Mouse (Mus musculus): ENCODE data around the gene Cenpm. TPM values are rescaled to one million over a fixed set of nuclear protein-coding genes. Genes with fewer than 3 reads are reported as not detected.
A peak's percentile ranks its signal among the peaks of the same experiment; 100 is the strongest.

Cenpm gene
- 10.7 and 11.0 TPM in 2 replicates for total RNA-seq (2015; ENCODE audit: low replicate concordance)
- 2.3 and 7.2 TPM in 2 replicates for total RNA-seq (2017; ENCODE audit: low replicate concordance)

DNA sequence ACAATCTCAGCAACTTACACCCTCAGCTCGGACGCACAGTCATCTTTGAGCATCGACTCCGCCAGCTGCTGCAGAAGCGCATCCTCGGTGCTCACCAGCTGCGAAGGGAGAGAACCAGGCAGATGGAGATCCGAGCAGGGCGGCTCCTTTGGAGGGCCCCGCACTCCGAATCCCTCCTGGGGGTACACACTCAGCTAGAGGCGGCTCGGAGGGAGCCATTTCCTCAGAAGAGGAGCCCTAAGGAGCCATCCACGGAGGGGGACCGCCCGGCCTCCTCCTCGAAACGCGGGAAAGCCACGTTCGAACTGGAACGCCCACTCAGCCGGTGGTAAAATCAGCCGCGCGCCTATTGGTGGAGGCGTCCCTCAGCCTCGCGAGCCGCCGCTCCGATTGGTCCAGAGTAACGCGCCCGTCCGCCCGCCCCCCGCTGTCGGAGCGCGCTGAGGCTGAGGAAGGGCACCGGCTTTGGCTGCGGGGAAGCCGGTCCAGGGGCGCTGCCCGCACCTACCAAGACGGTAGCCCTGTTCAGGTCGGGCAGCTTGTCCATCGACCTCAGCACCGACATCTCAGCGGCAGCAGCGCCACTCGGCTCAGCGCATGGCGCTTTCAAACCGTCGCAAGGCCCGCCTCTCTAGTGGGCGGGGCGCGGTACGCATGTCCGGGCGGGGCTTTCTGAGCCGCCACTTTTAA, at the start of gene Cenpm:
Gene Cenpm (minus strand): TSS at position 634 of the 690 bp plus-strand sequence.
- ATAC-seq (replicated peaks; ENCODE audit: low FRiP score, poor library complexity, severe bottlenecking) = peak; percentile 95

DNA sequence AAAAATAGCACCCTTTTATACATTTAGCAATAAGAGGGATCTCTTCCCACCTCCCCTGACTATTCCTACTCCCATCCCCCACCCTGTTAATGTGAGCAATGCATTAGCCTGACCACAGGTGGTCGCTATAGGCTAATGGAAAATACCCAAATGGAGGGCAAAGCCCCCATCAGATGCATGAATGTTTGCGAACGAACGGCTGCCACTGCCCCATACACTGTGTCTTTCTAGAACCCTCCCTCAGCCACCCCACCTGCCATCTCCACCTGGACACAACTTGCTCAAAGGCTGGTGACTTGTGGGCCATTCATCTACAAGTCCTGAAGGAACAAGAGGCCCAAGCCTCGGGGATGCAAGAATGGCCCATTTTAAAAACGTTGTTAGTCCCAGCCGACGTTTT, 49.5 kb upstream of the Cenpm start:
- ATAC-seq (replicated peaks; ENCODE audit: low FRiP score, poor library complexity, severe bottlenecking) = no peak

GRCm38 (mm10) chr15:82293271-82293711, 48.7 kb upstream of the Cenpm start:
- ATAC-seq (replicated peaks; ENCODE audit: low FRiP score, poor library complexity, severe bottlenecking) = no peak

- no peak for ATAC-seq (replicated peaks; ENCODE audit: low FRiP score, poor library complexity, severe bottlenecking)
These were observed 48.3 kb upstream of the Cenpm start for GRCm38 (mm10) chr15:82292851-82293250.

DNA sequence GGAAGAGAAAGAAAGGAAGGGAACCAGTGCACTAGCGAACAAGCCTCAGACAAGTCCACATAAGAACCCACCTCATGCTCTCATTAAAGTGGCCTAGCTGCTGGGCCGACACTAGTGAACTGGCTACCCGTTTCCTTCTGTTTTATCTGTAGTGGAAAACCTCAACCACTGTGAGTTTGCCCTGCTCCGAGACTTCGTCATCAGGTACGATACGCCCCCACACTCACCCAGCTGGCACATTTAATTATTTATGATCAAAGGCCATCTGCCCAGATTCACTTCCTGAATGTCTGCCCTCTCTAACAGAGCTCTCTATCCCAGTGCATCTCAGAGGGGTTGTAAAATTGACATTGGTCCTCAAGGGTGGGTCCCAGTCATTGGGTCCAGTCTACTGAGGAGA, 45.7 kb upstream of the Cenpm start:
- no peak for ATAC-seq (replicated peaks; ENCODE audit: low FRiP score, poor library complexity, severe bottlenecking)

DNA sequence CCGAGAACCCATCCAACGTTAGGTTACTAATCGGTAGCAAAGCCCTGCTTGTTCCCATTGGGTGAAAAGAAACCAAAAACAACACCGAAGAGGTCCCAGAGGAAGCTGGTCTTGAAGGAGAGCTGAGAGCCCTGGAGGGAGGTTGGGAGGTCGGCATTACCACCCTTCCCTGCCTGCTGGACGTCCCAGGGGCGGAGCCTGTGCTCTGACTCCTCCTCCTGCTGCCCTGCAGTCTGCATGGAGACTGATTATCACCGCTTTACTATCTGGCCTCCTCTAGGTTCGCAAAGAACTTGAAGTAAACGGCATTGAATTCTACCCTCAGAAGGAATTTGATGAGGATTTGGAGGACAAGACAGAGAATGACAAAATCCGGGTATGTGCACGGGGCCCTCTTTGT, 41.6 kb upstream of the Cenpm start:
- ATAC-seq (replicated peaks; ENCODE audit: low FRiP score, poor library complexity, severe bottlenecking) = peak; percentile 60

- no peak for ATAC-seq (replicated peaks; ENCODE audit: low FRiP score, poor library complexity, severe bottlenecking)
These were observed 36.1 kb upstream of the Cenpm start for GRCm38 (mm10) chr15:82280638-82281037.

- no peak for ATAC-seq (replicated peaks; ENCODE audit: low FRiP score, poor library complexity, severe bottlenecking)
These were observed 33.0 kb upstream of the Cenpm start for GRCm38 (mm10) chr15:82277591-82277990.

GRCm38 (mm10) chr15:82274927-82275901, 30.7 kb upstream of the Cenpm start:
- no peak for ATAC-seq (replicated peaks; ENCODE audit: low FRiP score, poor library complexity, severe bottlenecking)

DNA sequence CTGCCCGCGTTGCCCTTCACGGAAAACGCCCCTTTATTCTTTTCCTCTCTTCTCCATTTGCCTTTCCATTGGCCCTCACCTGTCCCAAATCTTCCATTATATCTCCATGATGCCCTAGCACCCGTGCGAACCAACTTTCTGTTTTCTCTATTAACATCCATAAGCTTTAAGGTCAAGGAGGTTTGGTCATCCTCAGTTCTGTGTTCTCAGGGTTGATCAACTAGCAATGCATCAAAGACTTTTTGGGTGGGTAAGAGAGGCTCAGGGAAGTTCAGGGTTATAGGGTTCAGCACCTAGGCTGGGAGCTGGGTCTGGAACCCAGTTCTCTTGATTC, 30.0 kb upstream of the Cenpm start, which contains the start of gene Sept3:
Gene Sept3 (plus strand): TSS at position 301 of the 334 bp plus-strand sequence.
- no peak for ATAC-seq (replicated peaks; ENCODE audit: low FRiP score, poor library complexity, severe bottlenecking)

- no peak for ATAC-seq (replicated peaks; ENCODE audit: low FRiP score, poor library complexity, severe bottlenecking)
These were observed 27.7 kb upstream of the Cenpm start for GRCm38 (mm10) chr15:82272295-82272694.

- peak; percentile 59; the same call in 1 of the 2 replicates for ATAC-seq (replicated peaks; ENCODE audit: low FRiP score, poor library complexity, severe bottlenecking)
These were observed 26.7 kb upstream of the Cenpm start for GRCm38 (mm10) chr15:82271201-82271600.

DNA sequence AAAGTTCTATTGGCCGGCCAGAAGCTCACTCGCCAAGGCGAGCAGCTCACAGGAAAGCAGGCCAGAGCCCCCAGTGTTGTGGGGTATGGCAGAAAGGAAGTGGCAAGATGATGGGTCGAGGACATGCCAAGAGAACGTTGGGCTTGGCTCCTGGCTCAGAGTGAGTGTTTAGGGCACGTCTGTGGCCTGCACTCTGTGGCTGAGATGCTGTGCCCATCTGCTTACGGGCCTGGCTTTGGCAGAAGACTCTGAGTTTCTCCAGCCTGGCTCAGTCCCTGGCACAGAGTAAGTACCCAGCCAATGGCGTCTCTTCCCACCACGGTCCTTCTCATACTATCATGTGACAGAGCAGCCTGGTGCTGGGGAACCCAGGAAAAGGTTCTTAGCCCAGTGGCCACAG, 24.2 kb upstream of the Cenpm start:
- no peak for ATAC-seq (replicated peaks; ENCODE audit: low FRiP score, poor library complexity, severe bottlenecking)

- no peak for ATAC-seq (replicated peaks; ENCODE audit: low FRiP score, poor library complexity, severe bottlenecking)
These were observed 23.6 kb upstream of the Cenpm start for GRCm38 (mm10) chr15:82268185-82268584.

DNA sequence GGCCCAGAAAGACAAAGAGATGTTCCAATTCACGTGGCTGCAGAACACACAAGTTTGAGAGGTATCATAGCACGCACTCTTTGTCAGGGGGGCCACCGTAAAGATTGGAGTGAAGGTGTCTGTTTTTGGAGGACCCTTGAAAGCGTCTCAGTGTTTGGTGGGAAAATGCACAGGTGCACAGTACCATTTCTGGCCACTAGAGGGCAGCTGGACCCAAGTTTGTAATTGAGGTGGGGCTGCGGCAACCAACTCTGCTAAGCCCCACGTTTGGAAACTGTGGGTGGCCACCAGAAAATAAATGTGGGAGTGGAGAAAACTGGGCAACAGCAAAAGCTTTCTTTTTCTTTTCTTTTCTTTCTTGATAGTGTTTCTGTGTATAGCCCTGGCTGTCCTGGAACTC, 21.8 kb upstream of the Cenpm start:
- ATAC-seq (replicated peaks; ENCODE audit: low FRiP score, poor library complexity, severe bottlenecking) = peak; percentile 75

GRCm38 (mm10) chr15:82259510-82259909, 15.0 kb upstream of the Cenpm start:
- ATAC-seq (replicated peaks; ENCODE audit: low FRiP score, poor library complexity, severe bottlenecking) = peak; percentile 82

- ATAC-seq (replicated peaks; ENCODE audit: low FRiP score, poor library complexity, severe bottlenecking) = no peak
These were observed 11.4 kb upstream of the Cenpm start for GRCm38 (mm10) chr15:82255944-82256383.

- no peak for ATAC-seq (replicated peaks; ENCODE audit: low FRiP score, poor library complexity, severe bottlenecking)
These were observed 10.7 kb upstream of the Cenpm start for GRCm38 (mm10) chr15:82255248-82255647.

- ATAC-seq (replicated peaks; ENCODE audit: low FRiP score, poor library complexity, severe bottlenecking) = no peak
These were observed 7.5 kb upstream of the Cenpm start, which contains the start of gene 1500009C09Rik for GRCm38 (mm10) chr15:82252097-82252496. Gene 1500009C09Rik, plus strand, starts transcription at chr15:82252397.

- ATAC-seq (replicated peaks; ENCODE audit: low FRiP score, poor library complexity, severe bottlenecking) = peak; percentile 56; the same call in 1 of the 2 replicates
These were observed 7.0 kb upstream of the Cenpm start for GRCm38 (mm10) chr15:82251579-82251978.
